Mouse (Mus musculus): Measurements from ENCODE around the gene Gm3383. TPM values are rescaled to one million over a fixed set of nuclear protein-coding genes. Genes with fewer than 3 reads are reported as not detected.
"Not testable (repeated sequence)": the region's sequence is repeated elsewhere in the genome, so short reads cannot be mapped to it uniquely, and the experiment has no call there.

The Gm3383 gene
- polyA plus RNA-seq (2015; fragmentation: Nextera tagmentation; extraction: Ambion mirVana), result 0.27 and 0.64 TPM in 2 replicates

DNA sequence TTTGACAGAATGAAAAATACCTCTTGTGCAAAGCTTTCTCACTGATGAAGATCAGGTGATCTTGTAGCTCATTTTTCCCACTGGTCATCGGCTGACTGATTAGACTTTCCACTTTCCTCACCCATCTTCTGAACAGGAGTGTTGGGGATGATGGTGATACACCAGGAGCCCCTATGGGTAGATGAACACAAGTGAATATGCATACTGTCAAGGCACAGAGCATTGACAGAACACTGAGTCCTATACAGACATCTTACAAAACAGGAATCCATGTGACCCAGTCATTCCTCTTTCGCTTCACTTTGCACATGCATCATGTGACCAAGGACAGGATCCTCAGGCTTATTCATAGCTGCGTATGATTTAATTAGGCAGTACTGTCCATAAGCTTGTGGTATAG, at the start of gene Gm3383:
Gm3383 (minus strand) TSS at position 101 of the 400 bp plus-strand sequence.
- H3K9me3 ChIP-seq (replicated peaks; ENCODE audit: control insufficient read depth, low read length); H3K4me3 ChIP-seq (ENCODE audit: low read length); H3K36me3 ChIP-seq (ENCODE audit: control insufficient read depth, insufficient read depth); H3K4me1 ChIP-seq (ENCODE audit: control insufficient read depth, insufficient read depth, low read length); ATAC-seq (replicated peaks; ENCODE audit: extremely low read depth, insufficient read depth, low FRiP score); H3K27me3 ChIP-seq (ENCODE audit: control insufficient read depth, insufficient read depth, low read length); H3K27ac ChIP-seq (ENCODE audit: low read length); H3K9ac ChIP-seq (ENCODE audit: low read length); H3K4me2 ChIP-seq (ENCODE audit: low read depth, low read length): not testable (repeated sequence)
- WGBS, result no CpG with 5 or more reads among the region's 3 CpGs

DNA sequence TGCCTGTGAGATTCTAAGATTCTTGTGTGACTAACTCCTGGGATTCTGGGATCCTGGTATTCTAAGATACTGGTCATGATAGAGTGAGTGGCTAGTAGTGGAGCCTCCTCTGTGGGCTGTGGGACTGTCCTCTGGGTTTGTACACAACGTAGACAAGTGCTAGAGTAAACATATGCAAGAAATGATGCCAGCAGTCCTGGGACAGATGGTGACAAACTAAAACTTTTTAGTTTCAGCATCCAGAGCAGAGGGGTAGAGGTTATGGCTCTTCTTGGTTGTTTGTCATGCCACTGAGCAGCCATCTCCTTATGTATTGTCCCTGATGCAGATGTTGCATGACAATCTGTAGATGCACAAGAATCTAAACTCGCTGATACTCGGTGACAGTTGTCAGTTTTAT, 48.1 kb upstream of the Gm3383 start:
- not testable (repeated sequence) for H3K9me3 ChIP-seq (replicated peaks; ENCODE audit: control insufficient read depth, low read length); H3K4me2 ChIP-seq (ENCODE audit: low read depth, low read length); H3K36me3 ChIP-seq (ENCODE audit: control insufficient read depth, insufficient read depth); H3K27me3 ChIP-seq (ENCODE audit: control insufficient read depth, insufficient read depth, low read length); H3K4me3 ChIP-seq (ENCODE audit: low read length); ATAC-seq (replicated peaks; ENCODE audit: extremely low read depth, insufficient read depth, low FRiP score); H3K9ac ChIP-seq (ENCODE audit: low read length); H3K4me1 ChIP-seq (ENCODE audit: control insufficient read depth, insufficient read depth, low read length); H3K27ac ChIP-seq (ENCODE audit: low read length)
- WGBS, result 73% methylated on average over 3 of the region's 3 CpGs

GRCm38 (mm10) chr14:5830229-5830628, 22.4 kb upstream of the Gm3383 start, which contains the start of gene Gm3424:
Gene Gm3424 (minus strand): TSS chr14:5830329.
- H3K9me3 ChIP-seq (replicated peaks; ENCODE audit: control insufficient read depth, low read length); H3K36me3 ChIP-seq (ENCODE audit: control insufficient read depth, insufficient read depth); H3K4me3 ChIP-seq (ENCODE audit: low read length); H3K27ac ChIP-seq (ENCODE audit: low read length); ATAC-seq (replicated peaks; ENCODE audit: extremely low read depth, insufficient read depth, low FRiP score); H3K4me1 ChIP-seq (ENCODE audit: control insufficient read depth, insufficient read depth, low read length); H3K9ac ChIP-seq (ENCODE audit: low read length); H3K27me3 ChIP-seq (ENCODE audit: control insufficient read depth, insufficient read depth, low read length); H3K4me2 ChIP-seq (ENCODE audit: low read depth, low read length): not testable (repeated sequence)
- no CpG with 5 or more reads among the region's 3 CpGs for WGBS

GRCm38 (mm10) chr14:5812699-5813356, 5.0 kb upstream of the Gm3383 start:
- not testable (repeated sequence) for ATAC-seq (replicated peaks; ENCODE audit: extremely low read depth, insufficient read depth, low FRiP score)

GRCm38 (mm10) chr14:5741477-5741876, 66.3 kb downstream of the Gm3383 start, which contains the start of gene Gm3373:
Gene Gm3373 (minus strand): TSS chr14:5741577.
- H3K9ac ChIP-seq (ENCODE audit: low read length); H3K4me1 ChIP-seq (ENCODE audit: control insufficient read depth, insufficient read depth, low read length); H3K9me3 ChIP-seq (replicated peaks; ENCODE audit: control insufficient read depth, low read length); H3K27ac ChIP-seq (ENCODE audit: low read length); H3K27me3 ChIP-seq (ENCODE audit: control insufficient read depth, insufficient read depth, low read length); H3K4me3 ChIP-seq (ENCODE audit: low read length); ATAC-seq (replicated peaks; ENCODE audit: extremely low read depth, insufficient read depth, low FRiP score); H3K4me2 ChIP-seq (ENCODE audit: low read depth, low read length); H3K36me3 ChIP-seq (ENCODE audit: control insufficient read depth, insufficient read depth): not testable (repeated sequence)
- no CpG with 5 or more reads among the region's 37 CpGs for WGBS

More at GRCm38 (mm10) chr14:5812699-5813356, 5.0 kb upstream of the Gm3383 start:
- H3K27me3 ChIP-seq (ENCODE audit: control insufficient read depth, insufficient read depth, low read length); H3K4me2 ChIP-seq (ENCODE audit: low read depth, low read length); H3K4me1 ChIP-seq (ENCODE audit: control insufficient read depth, insufficient read depth, low read length); H3K36me3 ChIP-seq (ENCODE audit: control insufficient read depth, insufficient read depth); H3K9ac ChIP-seq (ENCODE audit: low read length); H3K4me3 ChIP-seq (ENCODE audit: low read length); H3K9me3 ChIP-seq (replicated peaks; ENCODE audit: control insufficient read depth, low read length); H3K27ac ChIP-seq (ENCODE audit: low read length): not testable (repeated sequence)
- no CpG with 5 or more reads among the region's 47 CpGs for WGBS

GRCm38 (mm10) chr14:5687357-5687756, 120.4 kb downstream of the Gm3383 start, which contains the start of gene Gm9603:
Gene Gm9603 (minus strand): TSS chr14:5687457.
- no CpG with 5 or more reads among the region's 2 CpGs for WGBS
- H3K9ac ChIP-seq (ENCODE audit: low read length); H3K4me2 ChIP-seq (ENCODE audit: low read depth, low read length); H3K4me3 ChIP-seq (ENCODE audit: low read length); H3K27ac ChIP-seq (ENCODE audit: low read length); H3K36me3 ChIP-seq (ENCODE audit: control insufficient read depth, insufficient read depth); ATAC-seq (replicated peaks; ENCODE audit: extremely low read depth, insufficient read depth, low FRiP score); H3K9me3 ChIP-seq (replicated peaks; ENCODE audit: control insufficient read depth, low read length); H3K27me3 ChIP-seq (ENCODE audit: control insufficient read depth, insufficient read depth, low read length); H3K4me1 ChIP-seq (ENCODE audit: control insufficient read depth, insufficient read depth, low read length): not testable (repeated sequence)

GRCm38 (mm10) chr14:5632928-5633327, 174.9 kb downstream of the Gm3383 start, which contains the start of gene Gm8265:
Gene Gm8265 (minus strand): TSS chr14:5633028.
- ATAC-seq (replicated peaks; ENCODE audit: extremely low read depth, insufficient read depth, low FRiP score); H3K36me3 ChIP-seq (ENCODE audit: control insufficient read depth, insufficient read depth); H3K4me3 ChIP-seq (ENCODE audit: low read length); H3K27me3 ChIP-seq (ENCODE audit: control insufficient read depth, insufficient read depth, low read length); H3K4me2 ChIP-seq (ENCODE audit: low read depth, low read length); H3K9me3 ChIP-seq (replicated peaks; ENCODE audit: control insufficient read depth, low read length); H3K4me1 ChIP-seq (ENCODE audit: control insufficient read depth, insufficient read depth, low read length); H3K9ac ChIP-seq (ENCODE audit: low read length); H3K27ac ChIP-seq (ENCODE audit: low read length): not testable (repeated sequence)
- WGBS, result no CpG with 5 or more reads among the region's 1 CpGs

Other genes starting within 250 kb of the Gm3383 start
- gene Gm8265, start 175.0 kb downstream of the Gm3383 start, polyA plus RNA-seq (2015; fragmentation: Nextera tagmentation; extraction: Ambion mirVana), result not detected in 2 replicates
- not detected in 2 replicates for gene Gm9603, start 120.5 kb downstream of the Gm3383 start, polyA plus RNA-seq (2015; fragmentation: Nextera tagmentation; extraction: Ambion mirVana)
- gene Gm3373, start 66.4 kb downstream of the Gm3383 start, polyA plus RNA-seq (2015; fragmentation: Nextera tagmentation; extraction: Ambion mirVana), result 0.07 TPM in 1 of 2 replicates, not detected in the other
- gene Gm3424, start 22.3 kb upstream of the Gm3383 start, polyA plus RNA-seq (2015; fragmentation: Nextera tagmentation; extraction: Ambion mirVana), result not detected in 2 replicates
- 0.09 and 0.10 TPM in 2 replicates for gene Gm8237, start 72.4 kb upstream of the Gm3383 start, polyA plus RNA-seq (2015; fragmentation: Nextera tagmentation; extraction: Ambion mirVana)
- gene Gm3248, start 153.8 kb upstream of the Gm3383 start, polyA plus RNA-seq (2015; fragmentation: Nextera tagmentation; extraction: Ambion mirVana), result 0.21 and 0.30 TPM in 2 replicates
- not detected in 2 replicates for gene Gm3453, start 171.2 kb upstream of the Gm3383 start, polyA plus RNA-seq (2015; fragmentation: Nextera tagmentation; extraction: Ambion mirVana)

All from heart, embryonic 16.5 days (tissue).